Mouse (Mus musculus) MN1 (cell line): ENCODE data around the gene Nrp1.
A peak's percentile ranks its signal among the peaks of the same experiment; 100 is the strongest.

Experiments
- DNase-seq: peaks from one replicate; pipeline ENCODE4 v3.0.0-alpha.2; 2016; ENCODE audit warnings: low spot score

Gene Nrp1

DNA sequence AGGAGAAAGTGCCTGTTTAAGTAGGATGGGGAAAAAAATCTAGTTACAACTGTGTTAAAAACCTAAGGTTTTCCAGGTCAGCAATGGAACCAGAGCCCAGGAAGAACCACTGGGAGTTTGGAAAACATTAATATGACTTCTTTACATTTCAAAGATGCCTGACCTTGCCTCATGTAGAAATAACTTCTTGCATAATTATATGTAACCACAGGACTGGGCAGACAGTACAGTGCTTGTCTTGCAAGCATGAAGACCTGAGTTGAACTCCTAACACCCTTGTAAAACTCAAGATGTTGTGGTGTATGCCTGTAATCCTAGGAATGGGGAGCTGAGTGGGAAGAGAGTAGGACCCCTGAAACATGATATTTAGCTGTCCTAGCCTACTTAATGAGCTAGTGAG, 61.6 kb downstream of the Nrp1 start:
- DNase-seq, result no peak

DNA sequence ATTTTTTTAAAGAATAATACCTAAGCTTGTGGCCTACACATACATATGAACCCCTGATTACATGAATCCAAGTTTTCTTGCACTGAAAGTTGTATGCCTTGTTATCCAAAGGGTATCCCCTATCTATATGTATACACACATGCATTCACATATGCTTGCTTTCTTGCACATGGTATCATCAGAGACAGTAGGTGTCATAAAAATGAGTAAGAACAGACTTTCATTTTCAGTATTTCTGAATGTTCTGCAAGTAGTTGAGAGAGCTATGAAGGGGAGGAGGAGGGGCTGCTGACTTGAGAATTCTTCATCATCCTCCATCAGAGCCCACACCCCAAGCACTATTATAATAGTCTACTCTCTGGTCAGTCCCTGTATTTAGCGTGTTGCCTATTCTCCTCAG, 62.0 kb downstream of the Nrp1 start:
- no peak for DNase-seq

DNA sequence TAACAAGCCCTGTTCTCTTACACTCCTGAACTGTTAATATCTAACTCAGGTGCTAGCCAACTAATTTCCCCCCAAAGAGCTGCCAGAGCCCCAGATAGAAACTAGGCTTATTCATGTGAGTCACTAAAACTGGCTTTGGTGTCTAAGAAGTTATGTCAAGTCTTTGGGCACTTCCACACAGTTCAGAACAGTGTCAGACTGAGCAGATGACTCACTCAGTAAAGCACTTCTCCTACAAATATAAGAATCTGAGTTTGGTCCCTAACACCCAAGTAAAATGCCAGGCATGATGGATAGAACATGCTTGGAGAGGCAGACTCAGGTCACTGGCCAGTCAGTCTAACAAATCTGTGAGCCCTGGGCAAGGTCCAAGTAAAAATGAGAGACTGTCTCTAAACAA, 65.4 kb downstream of the Nrp1 start:
- no peak for DNase-seq

DNA sequence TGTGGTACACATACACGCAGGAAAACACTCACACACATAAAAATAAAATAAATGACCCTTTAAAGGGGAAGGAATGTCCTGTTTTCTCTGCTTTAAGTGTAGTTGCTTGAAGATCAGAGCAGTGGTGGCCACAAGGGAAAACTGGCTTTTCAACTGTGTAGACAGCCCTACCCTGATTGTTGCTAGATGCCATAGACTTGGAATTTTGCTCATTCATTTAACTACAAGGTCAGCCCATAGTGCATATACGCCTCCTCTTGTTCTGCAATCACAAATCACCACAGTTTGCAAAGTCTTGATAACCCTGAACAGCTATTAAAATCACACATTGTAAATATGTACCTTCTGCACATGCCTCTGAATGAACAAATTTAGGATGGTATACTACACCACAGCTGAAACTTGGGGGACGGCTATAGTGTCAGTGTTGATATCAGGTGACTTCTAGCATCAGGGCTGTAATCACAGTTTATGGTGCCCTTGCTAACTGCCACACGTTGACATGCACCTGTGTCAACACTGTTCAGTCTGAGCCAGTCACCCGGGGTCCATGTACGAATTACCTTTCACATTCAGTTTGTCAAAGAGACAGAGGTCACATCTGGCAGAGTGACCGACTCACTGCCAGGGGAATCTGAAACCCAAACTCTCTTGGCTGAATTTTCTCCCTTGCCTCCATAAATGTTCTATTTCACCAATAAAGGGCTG, 66.4 kb downstream of the Nrp1 start:
- DNase-seq, result no peak

DNA sequence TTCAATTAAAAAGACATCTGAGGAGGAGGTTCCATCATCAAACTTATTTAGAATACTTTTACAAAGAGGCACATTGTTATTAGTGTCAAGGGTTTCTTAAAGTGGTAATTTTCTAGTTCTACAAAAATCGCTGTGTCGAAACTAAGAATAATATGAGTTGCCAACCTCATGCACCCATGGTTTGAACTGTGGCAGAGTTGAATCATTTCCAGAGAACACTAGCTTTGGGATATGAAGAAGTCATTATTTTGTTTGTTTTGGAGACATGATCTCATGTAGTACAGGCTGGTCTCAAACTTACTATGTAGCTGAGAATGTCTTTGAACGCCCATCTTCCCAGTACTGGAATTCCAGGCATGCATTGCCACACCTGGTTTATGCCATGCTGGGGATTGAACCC, 68.7 kb downstream of the Nrp1 start:
- DNase-seq, result no peak

DNA sequence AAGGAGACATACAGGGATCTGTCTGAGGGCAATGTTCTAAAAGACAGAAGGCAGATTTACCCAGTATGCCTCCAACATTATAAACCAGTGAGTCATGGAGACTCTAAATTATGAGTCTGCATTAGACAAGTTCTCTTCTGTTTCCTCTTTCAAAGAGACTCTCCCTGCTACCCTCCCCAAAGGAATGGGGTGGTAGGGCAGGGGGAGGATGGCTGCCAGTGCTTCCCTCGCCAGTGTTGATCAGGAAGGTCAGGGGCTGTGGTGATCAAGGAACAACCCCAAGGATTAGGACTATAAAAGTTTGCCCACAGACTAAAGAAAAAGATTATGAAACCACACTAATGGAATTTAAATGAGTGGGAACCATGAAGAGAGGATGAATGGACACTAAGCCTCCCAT, 70.6 kb downstream of the Nrp1 start:
- DNase-seq, result no peak

DNA sequence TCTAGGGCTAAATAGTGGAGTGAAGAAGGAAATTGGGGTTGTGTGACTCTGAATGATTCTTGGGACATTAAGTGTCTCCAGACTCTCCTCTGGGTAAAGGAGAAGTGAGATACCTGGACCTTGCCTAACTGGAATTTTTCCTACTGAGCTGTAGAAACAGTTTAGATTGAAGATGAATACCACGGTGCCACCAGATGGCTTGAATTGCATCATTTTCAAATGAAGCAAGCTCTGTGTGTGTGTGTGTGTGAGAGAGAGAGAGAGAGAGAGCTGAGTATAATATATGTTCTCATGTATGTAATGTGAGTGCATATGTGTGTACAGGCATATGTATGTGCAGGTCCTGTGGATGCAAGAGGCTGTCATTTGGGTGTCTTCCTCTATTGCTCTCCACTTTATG, 72.7 kb downstream of the Nrp1 start:
- DNase-seq, result no peak

DNA sequence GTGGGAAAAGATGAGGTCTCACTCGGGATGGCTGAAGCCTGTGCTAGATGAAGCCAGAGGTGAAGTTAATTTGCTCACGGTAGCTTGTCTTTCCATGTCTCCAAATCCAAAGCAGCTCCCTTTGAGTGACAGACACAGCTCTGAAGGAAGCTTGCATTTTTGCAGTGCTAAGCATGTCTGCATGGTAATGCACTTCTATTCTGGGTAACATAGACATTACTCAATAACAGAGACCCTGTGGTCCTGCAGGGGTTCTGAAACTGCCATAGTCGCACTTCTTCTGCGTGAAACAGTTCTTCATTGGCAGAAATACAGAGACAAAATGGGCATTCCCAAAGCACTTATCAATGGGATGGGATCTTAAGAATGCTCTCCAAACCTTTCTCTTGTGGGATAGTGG, 77.3 kb downstream of the Nrp1 start:
- DNase-seq, result no peak

DNA sequence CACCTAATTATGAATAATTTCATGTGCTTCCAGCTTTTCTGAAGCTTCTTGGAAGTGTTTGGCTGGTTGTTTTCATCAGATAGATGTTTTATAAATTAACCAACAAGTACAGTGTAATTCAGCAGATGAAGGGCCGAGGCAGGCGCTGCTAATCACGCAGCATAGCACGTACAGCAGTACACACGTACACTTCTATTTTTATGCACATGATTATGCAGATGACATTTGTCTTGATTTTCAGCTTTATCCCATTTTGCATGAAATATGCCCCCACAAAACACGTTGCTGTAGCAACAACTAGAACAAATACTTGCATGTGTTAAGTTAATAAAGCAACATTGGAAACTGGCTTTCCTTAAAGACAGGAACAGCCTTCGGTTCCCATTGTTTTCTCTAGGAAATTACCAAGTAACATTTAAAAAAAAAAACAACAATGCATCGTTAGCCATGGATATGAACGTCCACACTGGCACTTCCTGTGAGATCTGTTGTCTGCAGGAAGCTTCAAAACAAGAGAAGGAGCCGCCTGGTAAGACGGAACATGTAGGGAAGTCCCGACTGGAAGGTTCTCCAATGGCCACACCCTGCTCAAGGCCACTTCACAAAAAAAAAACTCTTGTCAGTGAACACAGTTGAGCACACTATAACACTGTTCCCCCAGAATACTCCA, 78.9 kb downstream of the Nrp1 start:
- DNase-seq, result no peak

DNA sequence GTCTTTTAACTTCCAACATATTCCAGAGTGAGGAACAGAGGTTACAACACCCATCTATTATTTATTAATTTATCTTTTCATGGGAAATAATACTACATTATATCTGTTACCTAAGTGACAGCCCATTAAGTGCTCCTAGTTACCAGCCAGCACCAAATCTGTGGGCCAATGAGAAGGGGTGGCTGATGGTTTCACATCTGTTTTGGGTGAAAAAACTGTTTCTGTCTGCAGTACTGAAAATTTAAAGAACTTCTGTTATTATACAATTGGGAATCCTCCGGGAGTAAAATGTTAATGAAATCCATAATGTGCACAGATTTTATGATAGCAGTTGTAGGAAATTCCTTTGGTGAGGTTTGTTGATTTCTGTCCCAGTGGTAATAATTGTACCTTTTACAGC, 83.0 kb downstream of the Nrp1 start:
- DNase-seq, result no peak

DNA sequence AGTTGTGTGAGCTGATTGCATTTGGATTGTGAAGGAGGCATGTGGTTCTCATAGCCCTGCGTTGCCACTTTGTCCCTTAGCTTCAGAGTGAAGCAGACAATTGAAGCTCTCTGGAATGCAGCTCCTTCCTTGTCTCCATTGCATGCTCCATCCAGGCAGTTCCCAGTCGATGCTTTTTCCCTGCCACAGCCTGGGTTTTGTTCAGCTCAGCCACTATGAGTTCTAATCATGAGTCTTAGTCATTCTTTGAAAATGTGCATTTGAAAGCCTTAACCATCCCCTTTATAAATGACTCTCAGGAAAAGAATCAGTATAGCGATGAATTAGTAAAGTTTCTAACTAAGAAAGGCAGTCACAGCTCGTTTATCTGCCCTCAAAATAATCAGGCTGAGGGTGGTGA, 87.2 kb downstream of the Nrp1 start:
- DNase-seq, result no peak

DNA sequence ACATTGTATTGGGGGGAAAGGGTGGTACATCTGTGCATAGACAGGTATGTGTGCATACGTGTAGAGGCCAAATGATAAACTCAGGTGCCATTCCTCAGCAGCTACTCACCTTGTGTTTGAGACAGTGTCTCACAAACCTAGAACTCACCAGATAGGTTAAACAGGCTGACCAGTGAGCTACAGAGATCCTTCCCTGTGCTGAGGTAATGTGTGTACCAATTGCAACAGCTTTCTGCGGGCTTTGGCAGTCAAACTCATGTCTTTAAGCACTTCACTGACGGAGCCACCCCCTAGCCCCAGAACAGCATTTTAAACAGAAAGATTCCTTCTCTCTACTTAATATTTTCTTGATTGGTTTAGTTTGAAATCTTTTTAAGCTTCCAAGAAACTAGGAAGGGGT, 88.2 kb downstream of the Nrp1 start:
- DNase-seq, result no peak

DNA sequence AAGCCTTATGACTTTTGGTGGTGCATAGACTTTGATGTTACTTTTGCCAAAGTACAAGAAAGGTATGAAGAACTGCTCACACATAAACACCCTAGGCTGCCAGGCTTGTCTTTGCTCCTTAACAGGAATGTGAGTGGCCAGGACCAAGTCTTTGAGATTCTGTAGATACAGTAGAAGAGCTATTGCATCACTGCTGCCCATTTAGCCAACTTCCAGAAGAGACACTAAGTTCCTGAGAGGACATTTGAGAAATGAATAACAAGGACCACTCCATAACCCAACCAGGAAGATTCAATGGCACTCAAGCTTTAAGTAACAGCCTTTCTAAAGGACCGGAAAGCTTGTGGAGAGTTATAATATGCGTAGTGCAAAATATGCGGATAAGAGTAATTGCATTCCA, 88.9 kb downstream of the Nrp1 start:
- no peak for DNase-seq

DNA sequence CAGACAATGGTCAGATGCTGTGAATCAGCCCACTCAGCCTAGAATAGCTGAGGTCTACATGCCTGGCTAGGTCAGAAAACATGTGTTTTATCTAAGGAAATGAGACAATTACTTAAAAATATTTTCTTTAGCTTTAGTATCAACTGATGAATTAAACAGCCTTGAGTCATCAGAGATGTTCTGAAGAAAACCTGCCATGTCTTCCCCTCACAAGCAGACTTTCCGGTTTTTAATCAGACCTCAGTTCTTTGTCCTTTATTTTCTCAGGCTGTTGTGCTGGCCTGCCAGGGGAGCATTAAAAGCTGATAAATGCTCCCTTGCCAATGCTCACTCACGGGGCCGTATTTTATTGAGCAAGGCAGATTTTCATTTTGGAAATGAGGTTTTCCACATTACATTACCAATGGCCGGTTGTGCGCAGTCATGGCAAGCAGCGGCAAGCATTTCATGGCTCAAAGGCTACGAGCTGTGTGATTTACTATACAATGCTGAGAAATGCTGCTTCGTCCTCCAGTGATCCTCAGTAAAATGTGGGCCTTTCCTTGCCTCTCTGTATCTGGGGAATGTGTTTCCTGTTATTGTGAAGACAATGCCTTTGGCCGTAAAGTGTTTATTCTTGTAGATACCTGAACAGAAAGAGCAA, 92.1 kb downstream of the Nrp1 start:
- DNase-seq, result peak; percentile 40

DNA sequence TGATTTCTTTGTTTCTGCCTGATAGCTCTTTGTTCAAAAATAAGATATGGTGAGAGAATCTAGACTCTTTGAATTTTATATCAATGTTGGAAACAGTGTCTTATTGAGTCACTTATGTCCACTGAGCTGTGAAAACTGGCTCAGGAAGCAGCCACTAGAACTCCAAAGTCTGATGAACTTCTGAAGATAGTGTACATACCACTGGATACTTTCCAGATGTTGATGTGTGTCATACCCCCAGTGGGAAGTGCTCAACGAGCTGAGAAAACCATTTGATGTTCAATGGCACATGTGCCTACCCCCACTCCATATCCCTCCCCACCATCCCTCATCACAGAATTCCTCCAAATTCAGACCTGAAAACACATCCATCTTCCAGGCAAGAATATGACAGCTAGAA, 92.7 kb downstream of the Nrp1 start:
- DNase-seq, result no peak

DNA sequence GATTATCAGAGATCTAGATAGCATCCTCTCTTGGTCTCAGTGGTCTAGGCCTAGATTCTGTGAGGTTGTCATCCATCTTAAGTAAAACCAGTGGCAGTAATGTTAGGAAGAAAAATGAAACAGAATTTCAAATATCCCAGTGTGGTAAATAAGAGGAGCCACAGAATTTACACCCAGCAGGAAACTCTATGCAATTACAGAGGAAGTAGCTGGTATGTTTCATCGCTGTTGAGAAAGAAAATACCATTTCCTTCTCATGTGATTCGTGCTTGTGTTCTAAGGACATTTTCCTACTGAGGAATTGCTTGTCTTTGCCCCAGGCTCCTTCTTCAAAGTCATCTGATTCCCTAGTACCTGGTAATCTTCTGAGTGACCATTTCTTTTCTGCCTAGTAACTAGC, 95.1 kb downstream of the Nrp1 start:
- DNase-seq, result no peak

DNA sequence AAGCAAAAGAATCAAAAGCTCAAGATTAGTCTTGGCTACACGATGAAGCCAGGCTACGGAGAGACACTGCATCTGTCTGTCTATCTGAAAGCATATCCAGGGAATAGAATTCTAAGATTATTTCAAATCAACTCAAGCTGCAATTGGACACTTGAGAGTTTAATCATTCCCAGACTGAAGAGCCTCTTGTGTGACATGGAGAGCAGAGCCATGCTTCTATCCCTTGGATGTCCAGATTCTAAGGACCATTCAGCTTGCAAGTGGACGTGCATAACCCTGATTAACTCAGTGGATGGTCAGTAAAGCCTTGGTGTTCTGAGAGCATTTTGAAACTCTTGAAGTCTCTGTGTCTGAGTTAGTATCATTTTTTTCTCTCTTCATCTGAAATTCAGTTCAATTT, 95.6 kb downstream of the Nrp1 start:
- no peak for DNase-seq

DNA sequence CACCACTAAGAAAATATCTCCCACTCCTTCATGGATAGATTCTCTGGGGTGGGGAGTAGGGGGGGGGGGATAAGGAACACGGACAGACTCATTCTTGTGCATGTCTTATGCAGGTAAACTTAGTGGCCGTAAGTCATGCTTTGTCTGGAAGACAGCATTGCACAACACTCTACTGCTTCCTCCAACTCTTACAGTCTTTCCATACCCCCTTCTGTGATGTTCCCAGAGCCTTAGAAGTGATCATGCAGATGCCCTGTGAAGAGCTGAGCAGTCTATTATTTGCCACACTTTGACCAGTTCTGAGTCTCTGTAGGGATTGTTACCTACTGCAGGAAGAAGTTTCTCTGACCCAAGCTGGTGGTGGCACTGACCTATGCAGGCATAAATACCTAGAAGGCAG, 98.9 kb downstream of the Nrp1 start:
- no peak for DNase-seq

DNA sequence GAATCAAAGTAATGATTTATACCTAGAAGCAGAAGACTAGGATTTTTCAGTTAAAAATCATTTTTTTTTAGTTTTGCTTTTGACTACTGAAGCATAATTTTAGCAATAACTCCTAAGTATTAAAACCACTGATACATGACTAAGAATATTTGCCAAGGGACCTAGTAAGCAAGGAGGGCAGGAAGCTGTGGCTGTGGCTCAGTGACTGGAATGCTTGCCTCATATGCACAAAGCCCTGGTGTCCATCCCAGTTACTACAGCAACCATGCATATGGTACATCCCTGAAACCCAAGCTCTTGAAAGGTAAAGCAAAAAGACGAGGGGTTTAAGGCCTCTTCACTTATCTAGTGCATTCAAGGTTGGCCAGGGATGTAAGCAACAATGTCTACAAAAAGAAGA, 101.3 kb downstream of the Nrp1 start:
- no peak for DNase-seq

DNA sequence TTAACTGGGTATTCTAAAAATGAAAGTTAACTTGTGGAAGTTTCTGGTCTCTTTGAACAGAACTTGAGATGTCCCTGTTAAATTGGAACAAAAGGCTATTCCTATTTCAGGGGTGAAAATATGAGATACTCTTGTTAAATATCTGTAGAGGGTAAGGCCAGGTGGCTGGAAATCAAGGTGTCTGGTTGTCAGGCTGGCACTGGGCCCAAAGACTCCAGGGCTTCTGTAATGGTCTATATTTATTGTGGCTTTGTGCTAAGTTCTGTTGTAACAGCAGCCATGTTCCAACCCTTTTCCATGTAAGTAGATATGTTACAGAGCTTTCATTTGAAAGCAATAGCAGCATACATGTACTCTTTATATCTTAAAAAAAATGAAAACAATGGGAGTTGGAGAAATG, 103.3 kb downstream of the Nrp1 start:
- DNase-seq, result no peak

DNA sequence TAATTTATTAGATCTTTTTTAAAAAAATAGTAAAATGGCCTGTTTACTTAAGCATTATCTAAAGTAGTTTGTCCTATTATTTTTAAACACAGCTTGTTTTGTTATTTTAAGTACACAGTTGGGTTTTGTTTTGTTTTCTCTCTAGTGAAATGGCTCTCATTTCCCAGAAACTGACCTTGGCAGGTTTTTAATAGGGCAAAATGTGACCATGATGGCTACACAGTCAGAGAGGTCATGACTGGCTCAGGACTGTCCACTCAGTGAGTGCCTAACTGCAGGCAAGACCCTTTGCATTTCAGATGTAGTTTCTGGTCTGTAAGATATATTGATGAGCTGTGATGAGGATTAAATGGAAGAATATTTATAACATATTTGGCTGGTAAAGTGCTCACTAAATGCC, 104.8 kb downstream of the Nrp1 start:
- no peak for DNase-seq

DNA sequence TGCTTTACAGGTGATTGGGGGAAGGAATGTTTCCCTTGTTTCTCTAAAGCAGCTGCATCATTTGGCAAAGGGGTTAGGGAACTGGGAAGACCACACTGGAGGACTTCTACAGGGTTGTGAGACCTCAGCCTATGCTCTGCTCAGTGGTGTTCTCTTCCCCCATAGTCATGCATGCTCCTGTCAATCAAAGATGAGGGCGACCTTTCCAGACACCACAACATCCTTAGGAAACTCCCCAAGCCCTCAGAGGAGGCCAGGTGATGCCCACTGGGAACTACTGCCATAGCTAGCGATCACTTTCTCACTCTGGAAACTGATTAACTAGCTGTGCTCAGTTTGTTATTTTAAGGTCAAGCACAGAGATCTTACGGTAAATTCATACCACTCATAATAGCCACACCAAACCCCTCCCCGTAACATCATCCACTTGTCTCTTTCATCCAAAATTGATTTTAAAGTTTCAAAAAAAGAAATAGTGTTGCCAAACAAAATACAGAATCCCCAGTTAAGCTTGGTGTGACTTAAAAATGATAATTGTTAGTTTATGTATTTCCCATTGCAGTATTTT, 105.7 kb downstream of the Nrp1 start:
- DNase-seq, result no peak

DNA sequence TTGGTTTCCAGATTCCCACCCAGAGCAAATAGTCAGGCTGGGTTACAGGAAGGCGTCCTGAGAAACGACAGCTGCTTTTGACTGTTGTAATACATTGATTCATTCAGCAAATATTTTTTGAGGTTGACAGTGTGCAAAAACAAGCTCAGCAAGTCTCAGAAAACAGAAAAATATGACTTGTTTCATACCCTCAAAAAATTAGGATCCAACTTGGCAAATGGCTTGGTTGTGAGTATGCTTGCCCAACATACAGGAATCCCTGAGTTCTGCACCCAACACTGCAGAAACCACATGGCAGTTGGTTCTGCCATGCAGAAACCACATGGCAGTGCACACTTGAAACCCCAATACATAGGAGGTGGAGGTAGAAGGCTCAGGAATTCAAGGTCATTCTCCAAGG, 107.1 kb downstream of the Nrp1 start:
- no peak for DNase-seq
